8 mouse cellular contexts compared by ENCODE assay signal in genomic region chr11:119223124-119223890, GRCm38 (mm10). TPM values are rescaled to one million over a fixed set of nuclear protein-coding genes. Genes with fewer than 3 reads are reported as not detected.
A peak's percentile ranks its signal among the peaks of the same experiment; 100 is the strongest.
DNase-seq lines count a peak whose midpoint lies in the region; ATAC-seq lines count a peak whose summit lies in the region.

No protein-coding gene starts in this region.

- H3K27ac ChIP-seq in hindbrain, embryonic 14.5 days = peak overlapping the region; percentile 29
- 0 out of 2 replicates have a peak overlapping the region, but pooled peaks have one; percentile 45 for H3K27ac ChIP-seq in midbrain, embryonic 14.5 days (replicated peaks; ENCODE audit: low read depth, low read length)

- ATAC-seq in hindbrain, embryonic 14.5 days (ENCODE audit: low FRiP score) = no peak
- no peak for ATAC-seq in midbrain, embryonic 14.5 days (ENCODE audit: low FRiP score, low TSS enrichment)

- no peaks in the 10 kb centered on the region for H3K36me3 ChIP-seq in hindbrain, embryonic 14.5 days (replicated peaks; ENCODE audit: control insufficient read depth, insufficient read depth)
- no peaks in the 10 kb centered on the region for H3K36me3 ChIP-seq in midbrain, embryonic 14.5 days (ENCODE audit: control insufficient read depth, insufficient read depth, low read length)

- no peaks in the 10 kb centered on the region for H3K27me3 ChIP-seq in hindbrain, embryonic 14.5 days (ENCODE audit: control insufficient read depth, insufficient read depth, low read length)
- H3K27me3 ChIP-seq in midbrain, embryonic 14.5 days (ENCODE audit: control insufficient read depth, insufficient read depth, low read length) = no peaks in the 10 kb centered on the region

- intact Hi-C loops in heart, postnatal 36 days (cut with DNase I) = no loop called here

- DNase-seq in kidney, postnatal 10 days = peak; percentile 52
- no peak for DNase-seq in kidney, adult 8-10 months
- peak; percentile 78 to 85 for DNase-seq in cerebellum, postnatal 10 days
- DNase-seq in hindbrain, embryonic 14.5 days (ENCODE audit: low spot score) = no peak
- DNase-seq in midbrain, embryonic 14.5 days = no peak
- DNase-seq in heart, postnatal 36 days = no peak
- DNase-seq in thymus, postnatal 0 days (ENCODE audit: low spot score) = no peak
- DNase-seq in embryo, embryonic 9.5 days (ENCODE audit: extremely low spot score) = no peak

- H3K9ac ChIP-seq in hindbrain, embryonic 14.5 days = no peak overlapping the region
- H3K9ac ChIP-seq in midbrain, embryonic 14.5 days (replicated peaks; ENCODE audit: low read length) = no peak overlapping the region

- WGBS in hindbrain, embryonic 14.5 days = 70% methylated on average over 20 of the region's 20 CpGs
- WGBS in midbrain, embryonic 14.5 days = 81% methylated on average over 20 of the region's 20 CpGs

- peaks cover 73% of the 10 kb centered on the region for H3K4me1 ChIP-seq in hindbrain, embryonic 14.5 days (replicated peaks; ENCODE audit: control insufficient read depth, insufficient read depth, low read length)
- peaks cover 52% of the 10 kb centered on the region for H3K4me1 ChIP-seq in midbrain, embryonic 14.5 days (ENCODE audit: control insufficient read depth, insufficient read depth, low read length)

- H3K9me3 ChIP-seq in hindbrain, embryonic 14.5 days (ENCODE audit: control insufficient read depth, low read length) = no peaks in the 10 kb centered on the region
- H3K9me3 ChIP-seq in midbrain, embryonic 14.5 days (ENCODE audit: control insufficient read depth, low read length) = no peaks in the 10 kb centered on the region

- H3K4me3 ChIP-seq in hindbrain, embryonic 14.5 days (replicated peaks; ENCODE audit: low read length) = no peak overlapping the region
- no peak overlapping the region for H3K4me3 ChIP-seq in midbrain, embryonic 14.5 days (replicated peaks; ENCODE audit: low read depth, low read length)

- H3K4me2 ChIP-seq in hindbrain, embryonic 14.5 days (replicated peaks) = no peak overlapping the region
- H3K4me2 ChIP-seq in midbrain, embryonic 14.5 days (ENCODE audit: low read length) = no peak overlapping the region

RNA-seq across cellular contexts. Expression of gene Tbc1d16, which starts 5.0 kb away (rescaled TPM):
- 39.3 and 41.2 TPM in 2 replicates for polyA plus RNA-seq in hindbrain, embryonic 14.5 days (2014; fragmentation: Nextera tagmentation; extraction: Ambion mirVana)
- polyA plus RNA-seq in midbrain, embryonic 14.5 days (2014; fragmentation: Nextera tagmentation; extraction: Ambion mirVana) = 36.1 and 41.1 TPM in 2 replicates
- total RNA-seq in heart, postnatal 36 days (2021) = 10 to 100 TPM; 57.7 to 67.8 TPM
- 5.3 and 5.9 TPM in 2 replicates for polyA plus RNA-seq in thymus, postnatal 0 days (2015; fragmentation: Nextera tagmentation; extraction: Ambion mirVana)

RNA-seq across cellular contexts. Expression of gene Ccdc40, which starts 5.1 kb away (rescaled TPM):
- 12.0 and 14.1 TPM in 2 replicates for polyA plus RNA-seq in hindbrain, embryonic 14.5 days (2014; fragmentation: Nextera tagmentation; extraction: Ambion mirVana)
- 12.2 and 13.3 TPM in 2 replicates for polyA plus RNA-seq in midbrain, embryonic 14.5 days (2014; fragmentation: Nextera tagmentation; extraction: Ambion mirVana)
- total RNA-seq in heart, postnatal 36 days (2021) = under 1 TPM in 1 of 2 experiments, not detected in 1; 0.38 TPM
- 4.6 and 5.3 TPM in 2 replicates for polyA plus RNA-seq in thymus, postnatal 0 days (2015; fragmentation: Nextera tagmentation; extraction: Ambion mirVana)

RNA-seq across cellular contexts. Expression of gene Gaa, which starts 44.4 kb away (rescaled TPM):
- polyA plus RNA-seq in hindbrain, embryonic 14.5 days (2014; fragmentation: Nextera tagmentation; extraction: Ambion mirVana) = 78.7 and 82.4 TPM in 2 replicates
- polyA plus RNA-seq in midbrain, embryonic 14.5 days (2014; fragmentation: Nextera tagmentation; extraction: Ambion mirVana) = 58.6 and 67.2 TPM in 2 replicates
- 10 to 100 TPM; 79.4 to 86.8 TPM for total RNA-seq in heart, postnatal 36 days (2021)
- polyA plus RNA-seq in thymus, postnatal 0 days (2015; fragmentation: Nextera tagmentation; extraction: Ambion mirVana) = 25.6 and 29.6 TPM in 2 replicates

Comparison
In these comparisons a context has a peak if more than half of its experiments do, and no peak if none do; other contexts are left out.
1. DNase-seq: peak in kidney, postnatal 10 days (single experiment) and cerebellum, postnatal 10 days (2 of 2); none in kidney, adult 8-10 months (0 of 2), hindbrain, embryonic 14.5 days (single experiment), midbrain, embryonic 14.5 days (single experiment), heart, postnatal 36 days (0 of 2), thymus, postnatal 0 days (single experiment) and embryo, embryonic 9.5 days (single experiment).